In genomic region chr15:25117980-25118379, GRCm38 (mm10) we compare ENCODE assay signal across 10 mouse cellular contexts.
DNase-seq lines count a peak whose midpoint lies in the region; TF ChIP-seq lines count a peak whose summit lies in the region.
"Had no signal": no experiment of that assay in that cellular context is flagged by ENCODE, and none has a peak within 500 bp of the region (broad histone marks: within the 10 kb centered on the region; RNA-seq: fewer than 3 reads in every experiment).

No protein-coding gene starts in this region.

- no peaks in the 10 kb centered on the region for H3K4me1 ChIP-seq in embryonic facial prominence, embryonic 10.5 days
- H3K4me1 ChIP-seq: heart, embryonic 15.5 days; limb, embryonic 15.5 days had no signal

- H3K4me3 ChIP-seq in gastrocnemius, adult 2 months: no peak overlapping the region
- no peak overlapping the region for H3K4me3 ChIP-seq in embryonic facial prominence, embryonic 10.5 days
- H3K4me3 ChIP-seq: heart, embryonic 15.5 days; limb, embryonic 15.5 days had no signal

- intact Hi-C loops in gastrocnemius, adult 2 months (cut with DNase I): no loop called here

- WGBS in embryonic facial prominence, embryonic 10.5 days: 40% methylated on average over 3 of the region's 3 CpGs

- H3K27me3 ChIP-seq in embryonic facial prominence, embryonic 10.5 days (replicated peaks; ENCODE audit: low read depth, poor library complexity, severe bottlenecking): no peaks in the 10 kb centered on the region
- H3K27me3 ChIP-seq: heart, embryonic 15.5 days; limb, embryonic 15.5 days had no signal

- no peaks in the 10 kb centered on the region for H3K9me3 ChIP-seq in embryonic facial prominence, embryonic 10.5 days
- H3K9me3 ChIP-seq: heart, embryonic 15.5 days; limb, embryonic 15.5 days had no signal

- peak; percentile 41 for DNase-seq in gastrocnemius, postnatal 10 days
- DNase-seq in gastrocnemius, adult 2 months: no peak
- DNase-seq in ovary, postnatal 10 days (ENCODE audit: low spot score): peak; percentile 3
- DNase-seq in ovary, adult 18-20 months (ENCODE audit: low spot score): no peak
- peak; percentile 76 for DNase-seq in embryonic facial prominence, embryonic 10.5 days (ENCODE audit: low spot score)
- DNase-seq in ovary, postnatal 14 days (ENCODE audit: low spot score): peak; percentile 29
- no peak for DNase-seq in cerebellum, postnatal 36 days
- no peak for DNase-seq in cerebellum, adult 18-20 months

- H3K36me3 ChIP-seq in embryonic facial prominence, embryonic 10.5 days (replicated peaks): no peaks in the 10 kb centered on the region
- H3K36me3 ChIP-seq: heart, embryonic 15.5 days; limb, embryonic 15.5 days had no signal

- no peak for TF ChIP-seq CTCF in gastrocnemius, adult 2 months (IDR thresholded peaks at IDR 0.05)

- H3K27ac ChIP-seq in gastrocnemius, adult 2 months: no peak overlapping the region
- H3K27ac ChIP-seq in embryonic facial prominence, embryonic 10.5 days (replicated peaks): no peak overlapping the region
- H3K27ac ChIP-seq: heart, embryonic 15.5 days; limb, embryonic 15.5 days had no signal

Comparison
In these comparisons a context has a peak if more than half of its experiments do, and no peak if none do; other contexts are left out.
1. DNase-seq: peak in gastrocnemius, postnatal 10 days (single experiment), ovary, postnatal 10 days (single experiment), embryonic facial prominence, embryonic 10.5 days (single experiment) and ovary, postnatal 14 days (single experiment); none in gastrocnemius, adult 2 months (single experiment), ovary, adult 18-20 months (single experiment), cerebellum, postnatal 36 days (0 of 2) and cerebellum, adult 18-20 months (0 of 2).